Mouse (Mus musculus) liver, embryonic 13.5 days (tissue): ENCODE measurements around the gene Ccdc137. TPM values are rescaled to one million over a fixed set of nuclear protein-coding genes. Genes with fewer than 3 reads are reported as not detected.
A peak's percentile ranks its signal among the peaks of the same experiment; 100 is the strongest.

ENCODE experiments used
- ATAC-seq: fragments of 200-750 bp; cut with Nextera tagmentation; 2 replicates; pipeline ENCODE4 v1.8.0; 2017; ENCODE audit warnings: low read depth, mild to moderate bottlenecking, moderate number of reproducible peaks, moderate library complexity
- DNase-seq: peaks from one replicate; pipeline ENCODE4 v3.0.0; 2022
- H3K27ac ChIP-seq: fragments of 300-500 bp; sonication (generic); 2 replicates; pipeline ENCODE4 v1.5.1; 2015; ENCODE audit warnings: moderate library complexity, mild to moderate bottlenecking, inconsistent platforms
- H3K27me3 ChIP-seq: fragments of 300-500 bp; sonication (generic); 2 replicates; pipeline ENCODE4 v1.6.1; 2015; ENCODE audit warnings: mild to moderate bottlenecking, inconsistent platforms
- H3K36me3 ChIP-seq: fragments of 300-500 bp; sonication (generic); 2 replicates; pipeline ENCODE4 v1.6.1; 2015; ENCODE audit warnings: mild to moderate bottlenecking, inconsistent platforms
- H3K4me1 ChIP-seq: fragments of 300-500 bp; sonication (generic); replicated peaks from 2 replicates; pipeline ENCODE4 v1.6.1; 2015; ENCODE audit warnings: inconsistent platforms
- H3K4me2 ChIP-seq: fragments of 300-500 bp; sonication (generic); 2 replicates; pipeline ENCODE4 v1.6.1; 2015; ENCODE audit warnings: inconsistent platforms, mild to moderate bottlenecking, moderate library complexity
- H3K4me3 ChIP-seq: fragments of 300-500 bp; sonication (generic); replicated peaks from 2 replicates; pipeline ENCODE4 v1.5.1; 2015; ENCODE audit warnings: mild to moderate bottlenecking, inconsistent platforms
- H3K9ac ChIP-seq: fragments of 300-500 bp; sonication (generic); 2 replicates; pipeline ENCODE4 v1.6.1; 2015; ENCODE audit warnings: mild to moderate bottlenecking, inconsistent platforms
- H3K9me3 ChIP-seq: fragments of 300-500 bp; sonication (generic); replicated peaks from 2 replicates; pipeline ENCODE4 v1.6.1; 2016; ENCODE audit warnings: inconsistent platforms
- WGBS: fragments of 180-500 bp; shearing (Covaris S2); methylation state at CpG from one replicate; pipeline ENCODE4 v1.1.7; 2015; ENCODE audit not compliant: insufficient replicate concordance; 5-methylcytosine and 5-hydroxymethylcytosine counted together
- polyA plus RNA-seq: library from polyadenylated mRNA; unstranded; fragments of >200 nt; fragmentation: Nextera tagmentation; extraction: Ambion mirVana; gene quantifications from 2 replicates; pipeline ENCODE4 v1.2.1, GENCODE M21; 2015

Gene Ccdc137
- polyA plus RNA-seq, 1 experiment from 2014 or later: 20.2 TPM

DNA sequence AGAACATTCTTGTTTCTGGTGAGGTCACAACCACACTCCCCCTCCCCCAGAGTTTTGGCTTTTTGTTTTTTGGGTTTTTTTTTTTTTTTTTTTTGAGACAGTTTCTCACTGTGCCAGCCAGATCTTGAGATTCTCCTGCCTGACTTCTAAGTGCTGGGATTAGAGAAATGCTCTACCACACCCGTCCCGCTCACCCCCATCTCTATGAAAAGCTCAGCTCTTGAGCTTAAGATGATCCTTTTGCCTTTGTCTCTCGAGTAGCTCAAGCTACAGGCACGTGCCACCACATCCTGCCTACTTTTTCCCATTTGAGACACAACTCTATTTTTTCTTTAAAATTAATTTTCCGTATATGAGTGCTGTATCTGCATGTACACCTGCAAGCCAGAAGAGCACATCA is 6.5 kb downstream of the Ccdc137 start:
- ATAC-seq (no peak), DNase-seq (no peak)
- Histone ChIP-seq H3K27ac (peak overlapping the region; percentile 21; the same call in 1 of the 2 replicates), H3K27me3 (no peaks in the 10 kb centered on the region), H3K4me1 (peaks cover 45% of the 10 kb centered on the region), H3K4me2 (no peak overlapping the region), H3K9me3 (no peaks in the 10 kb centered on the region), H3K9ac (no peak overlapping the region), H3K4me3 (no peak overlapping the region), H3K36me3 (peaks cover 63% of the 10 kb centered on the region)
- WGBS: 73% methylated on average over 5 of the region's 5 CpGs

DNA sequence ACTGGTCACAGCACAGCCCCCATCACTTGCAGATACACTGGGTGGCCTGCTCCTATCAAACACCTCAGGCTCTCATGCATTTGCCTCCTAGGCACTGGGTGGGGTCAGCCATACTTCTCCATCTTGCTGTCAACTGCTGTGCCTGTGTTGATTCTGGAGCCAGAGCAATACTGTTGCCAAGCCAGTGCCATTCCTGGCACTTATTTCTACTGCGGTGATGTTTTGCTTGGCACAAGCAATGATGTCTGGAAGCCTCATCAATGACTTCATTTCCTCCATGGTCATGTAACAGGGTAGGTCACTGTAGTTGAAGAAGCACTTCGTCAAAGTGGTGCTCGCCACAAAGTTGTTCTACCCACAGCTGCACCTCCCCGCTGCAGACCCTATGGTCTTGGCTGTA is 7.6 kb downstream of the Ccdc137 start:
- peak overlapping the region; percentile 80; the same call in 1 of the 2 replicates for H3K4me3 ChIP-seq
- H3K9me3 ChIP-seq: no peaks in the 10 kb centered on the region
- ATAC-seq (no peak), DNase-seq (no peak)
- H3K9ac ChIP-seq: no peak overlapping the region
- WGBS: 83% methylated on average over 4 of the region's 4 CpGs
- peaks cover 37% of the 10 kb centered on the region for H3K4me1 ChIP-seq
- peak overlapping the region; percentile 90 for H3K4me2 ChIP-seq
- H3K27ac ChIP-seq: no peak overlapping the region
- no peaks in the 10 kb centered on the region for H3K27me3 ChIP-seq
- peaks cover 65% of the 10 kb centered on the region for H3K36me3 ChIP-seq

DNA sequence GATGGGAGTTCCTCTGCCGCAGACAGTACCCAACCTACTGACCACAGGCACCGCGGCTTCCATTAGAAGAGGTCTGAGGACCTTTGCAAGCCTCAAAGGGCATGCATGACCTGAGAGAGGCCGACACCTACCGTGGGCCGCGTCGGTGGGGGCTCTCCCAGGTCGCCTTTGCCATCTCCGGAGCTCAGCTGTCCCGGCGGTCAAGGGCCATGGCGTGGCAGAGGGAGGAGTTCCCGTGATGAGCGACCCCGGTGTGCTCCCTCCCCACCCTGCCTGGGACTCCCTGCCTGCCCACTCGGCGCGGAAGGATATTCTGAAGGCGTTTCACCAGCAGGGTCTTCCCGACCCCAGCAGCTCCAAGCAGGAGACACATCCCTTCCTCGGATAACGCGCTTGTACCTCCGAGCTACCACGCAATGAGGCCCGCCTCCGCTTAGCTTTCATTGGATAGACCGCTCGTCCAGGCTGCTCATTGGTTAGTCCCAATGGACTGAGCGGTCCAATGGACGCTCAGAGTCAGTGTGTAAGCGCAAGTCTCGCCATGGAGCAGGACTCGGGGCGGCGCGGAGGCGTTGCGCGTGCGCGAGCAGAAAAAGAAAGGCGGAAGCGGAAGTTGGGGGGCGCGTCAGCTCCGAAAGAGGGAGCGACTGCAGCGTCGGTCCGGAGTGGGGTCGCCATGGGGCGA is 9.3 kb downstream of the Ccdc137 start, which contains the start of gene Arl16:
Gene Arl16 (minus strand): TSS at position 557 of the 685 bp plus-strand sequence.
- Histone ChIP-seq H3K27ac (peak within 1 kb of the TSS; percentile 76), H3K27me3 (no peaks in the 10 kb centered on the region), H3K4me3 (peak within 1 kb of the TSS; percentile 80), H3K36me3 (peaks cover 65% of the 10 kb centered on the region), H3K4me1 (peaks cover 37% of the 10 kb centered on the region), H3K9ac (peak within 1 kb of the TSS; percentile 89), H3K9me3 (no peaks in the 10 kb centered on the region), H3K4me2 (peak within 1 kb of the TSS; percentile 90)
- DNase-seq (peak; percentile 97), ATAC-seq (peak; percentile 100)
- WGBS: under 1% methylated on average over 53 of the region's 54 CpGs

DNA sequence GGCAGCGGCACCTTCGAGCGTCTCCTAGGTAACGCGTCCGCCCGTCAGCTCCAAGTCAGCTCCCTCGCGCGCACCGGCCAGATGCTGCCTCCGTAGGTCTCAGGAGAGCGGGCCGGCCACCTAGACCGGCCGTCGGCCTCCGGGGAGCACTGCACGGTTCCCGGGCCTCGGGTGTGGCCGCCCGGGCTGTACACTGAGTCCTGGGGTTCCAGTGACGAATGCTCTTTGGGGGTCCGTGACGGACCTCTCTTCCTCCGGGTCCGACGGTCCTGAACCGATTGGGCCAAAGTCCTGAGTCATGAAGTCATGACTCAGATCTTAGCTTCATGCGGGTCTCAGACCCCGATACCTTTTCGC is 9.8 kb downstream of the Ccdc137 start:
- peak overlapping the region; percentile 76 for H3K27ac ChIP-seq
- peak overlapping the region; percentile 80 for H3K4me3 ChIP-seq
- H3K9ac ChIP-seq: peak overlapping the region; percentile 85
- 1% methylated on average over 33 of the region's 33 CpGs for WGBS
- DNase-seq (no peak), ATAC-seq (peak; percentile 69)
- H3K4me2 ChIP-seq: peak overlapping the region; percentile 90
- H3K27me3 ChIP-seq: no peaks in the 10 kb centered on the region
- H3K4me1 ChIP-seq: peaks cover 37% of the 10 kb centered on the region
- H3K9me3 ChIP-seq: no peaks in the 10 kb centered on the region
- peaks cover 65% of the 10 kb centered on the region for H3K36me3 ChIP-seq

DNA sequence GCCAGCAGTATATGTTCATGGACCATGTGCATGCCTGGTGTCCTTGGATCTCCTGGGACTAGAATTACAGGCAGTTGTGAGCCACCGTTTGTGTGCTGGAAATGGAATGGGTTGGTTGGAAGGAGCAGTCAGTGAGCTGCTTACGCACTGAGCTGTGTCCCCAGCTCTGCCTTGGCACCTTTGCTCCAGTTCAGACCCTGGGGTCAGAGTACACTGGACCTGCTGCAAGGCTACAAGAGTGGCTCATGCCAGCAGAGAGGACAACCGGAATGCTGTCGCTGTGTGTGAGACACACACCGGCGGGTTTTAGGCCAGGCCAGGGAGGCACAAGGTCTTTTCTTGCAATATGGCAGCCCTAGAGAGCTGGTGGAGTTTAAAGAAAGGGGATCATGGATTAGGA is 14.1 kb downstream of the Ccdc137 start:
- no peak overlapping the region for H3K4me2 ChIP-seq
- H3K4me1 ChIP-seq: peaks cover 20% of the 10 kb centered on the region
- 91% methylated on average over 6 of the region's 6 CpGs for WGBS
- no peaks in the 10 kb centered on the region for H3K9me3 ChIP-seq
- H3K27ac ChIP-seq: no peak overlapping the region
- peaks cover 78% of the 10 kb centered on the region for H3K36me3 ChIP-seq
- no peak overlapping the region for H3K4me3 ChIP-seq
- no peaks in the 10 kb centered on the region for H3K27me3 ChIP-seq
- ATAC-seq: no peak
- DNase-seq: no peak
- H3K9ac ChIP-seq: no peak overlapping the region

DNA sequence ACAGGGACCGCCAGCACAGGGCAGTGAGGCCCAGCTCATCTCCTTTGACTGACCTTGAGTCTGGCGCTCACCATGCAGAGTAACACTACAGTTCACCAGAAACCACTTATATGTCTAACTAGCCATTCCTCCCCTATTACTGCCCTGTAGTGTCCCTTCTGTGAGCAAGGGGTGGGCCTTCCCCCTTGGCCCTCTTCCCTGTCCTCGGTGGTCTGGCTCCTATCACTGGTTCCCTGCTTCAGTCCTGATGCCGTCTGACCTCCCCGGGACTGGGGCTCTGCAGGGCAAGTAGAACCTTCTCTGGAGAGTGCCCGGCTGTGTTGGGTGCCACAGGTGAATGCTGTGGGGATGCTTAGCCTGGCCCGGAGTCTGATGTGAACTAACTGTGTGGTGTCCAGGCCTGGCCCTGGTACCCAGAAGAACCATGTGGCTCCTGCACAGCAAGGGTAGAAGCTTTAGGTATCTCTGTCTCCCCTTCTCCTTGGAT is 25.6 kb downstream of the Ccdc137 start:
- Histone ChIP-seq H3K9me3 (no peaks in the 10 kb centered on the region), H3K36me3 (peaks cover 83% of the 10 kb centered on the region), H3K4me3 (peak overlapping the region; percentile 85), H3K27ac (peak overlapping the region; percentile 60), H3K9ac (peak overlapping the region; percentile 93), H3K27me3 (no peaks in the 10 kb centered on the region), H3K4me1 (peaks cover 46% of the 10 kb centered on the region), H3K4me2 (peak overlapping the region; percentile 92)
- no peak for DNase-seq
- WGBS: 82% methylated on average over 7 of the region's 7 CpGs
- ATAC-seq: no peak

DNA sequence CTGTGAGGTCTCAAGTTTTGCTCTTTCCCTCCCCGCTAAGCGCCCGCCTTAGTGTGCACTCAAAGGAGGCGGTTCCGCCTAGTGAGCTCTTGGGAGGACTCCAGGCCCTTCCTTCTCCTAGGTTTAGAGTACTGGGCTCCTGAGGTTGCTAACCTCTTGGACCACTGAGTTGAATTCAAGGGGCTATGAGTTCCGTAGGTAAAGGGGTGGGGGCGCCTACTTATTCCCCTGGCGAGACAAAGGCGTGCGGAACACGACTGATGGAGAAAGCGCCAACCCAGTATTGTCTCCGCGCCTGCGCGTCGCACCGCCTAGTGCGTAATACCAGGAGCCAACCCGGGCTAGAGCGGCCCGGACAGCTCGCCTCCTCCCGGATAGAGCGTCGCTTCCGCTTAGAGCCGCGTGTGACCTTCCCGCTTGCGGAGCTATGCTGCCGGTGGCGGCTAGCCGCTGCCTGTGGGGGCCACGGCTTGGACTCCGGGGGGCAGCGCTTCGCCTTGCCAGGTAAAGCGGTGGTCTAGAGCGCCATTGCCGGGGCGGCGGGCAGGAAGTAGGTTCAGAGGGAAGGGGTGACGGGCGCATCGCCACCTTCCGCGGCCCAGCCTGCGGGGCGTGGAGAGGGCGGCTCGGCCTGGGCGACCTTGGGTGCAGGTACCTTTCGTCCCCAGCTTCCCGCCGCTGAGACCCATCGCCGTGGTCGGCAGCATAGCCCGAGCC is 26.5 kb downstream of the Ccdc137 start, which contains the start of gene Mrpl12:
Gene Mrpl12 (plus strand): TSS at position 349 of the 717 bp plus-strand sequence.
- H3K9ac ChIP-seq: peak within 1 kb of the TSS; percentile 93
- WGBS: under 1% methylated on average over 60 of the region's 60 CpGs
- DNase-seq (peak; percentile 82), ATAC-seq (peak; percentile 89)
- H3K27ac ChIP-seq: peak within 1 kb of the TSS; percentile 80
- peak within 1 kb of the TSS; percentile 92 for H3K4me2 ChIP-seq
- H3K9me3 ChIP-seq: no peaks in the 10 kb centered on the region
- H3K27me3 ChIP-seq: no peaks in the 10 kb centered on the region
- peak within 1 kb of the TSS; percentile 85 for H3K4me3 ChIP-seq
- H3K36me3 ChIP-seq: peaks cover 81% of the 10 kb centered on the region
- H3K4me1 ChIP-seq: peaks cover 56% of the 10 kb centered on the region

DNA sequence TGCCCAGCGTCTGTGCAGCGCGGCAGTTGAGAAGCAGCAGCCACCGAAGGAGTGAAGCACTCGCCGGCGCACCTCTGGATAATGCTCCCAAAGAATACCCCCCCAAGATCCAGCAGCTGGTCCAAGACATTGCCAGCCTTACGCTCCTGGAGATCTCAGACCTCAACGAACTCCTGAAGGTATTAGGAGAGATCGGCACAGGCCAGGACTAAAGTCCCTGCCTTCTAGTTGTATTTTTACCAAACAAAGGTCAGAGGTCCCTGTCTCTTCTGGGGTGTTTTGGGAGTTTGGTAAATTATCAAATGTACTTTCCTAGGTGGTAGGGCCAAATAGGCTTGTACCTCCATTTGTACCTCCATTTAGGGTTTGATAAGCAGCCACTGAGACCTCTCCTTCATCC is 27.3 kb downstream of the Ccdc137 start:
- WGBS: 2% methylated on average over 10 of the region's 10 CpGs
- Histone ChIP-seq H3K9me3 (no peaks in the 10 kb centered on the region), H3K4me3 (peak overlapping the region; percentile 85), H3K27me3 (no peaks in the 10 kb centered on the region), H3K4me2 (peak overlapping the region; percentile 92), H3K27ac (peak overlapping the region; percentile 80), H3K36me3 (peaks cover 80% of the 10 kb centered on the region), H3K4me1 (peaks cover 64% of the 10 kb centered on the region), H3K9ac (peak overlapping the region; percentile 93)
- DNase-seq (no peak), ATAC-seq (no peak)

DNA sequence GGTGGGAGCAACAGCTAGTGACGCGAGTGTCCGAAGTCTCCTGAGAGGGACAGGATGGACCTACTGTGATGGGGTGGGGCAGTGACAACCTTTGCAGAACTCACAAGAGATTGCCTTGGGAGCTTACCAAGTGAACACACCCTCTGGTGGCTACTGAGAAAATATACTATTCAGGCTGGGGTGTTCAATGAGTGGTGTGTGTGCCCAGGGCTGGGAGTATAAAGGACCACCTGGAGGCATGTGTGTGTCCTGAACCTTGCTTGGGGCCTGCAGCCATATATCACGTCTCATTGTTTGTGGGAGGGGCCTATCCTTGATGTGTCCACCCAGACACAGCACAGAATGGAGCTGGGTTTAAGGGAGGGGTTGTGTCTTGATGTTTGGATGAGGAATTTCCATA is 30.6 kb downstream of the Ccdc137 start:
- Histone ChIP-seq H3K4me2 (no peak overlapping the region), H3K27me3 (no peaks in the 10 kb centered on the region), H3K27ac (peak overlapping the region; percentile 24; the same call in 1 of the 2 replicates), H3K4me3 (no peak overlapping the region), H3K36me3 (peaks cover 50% of the 10 kb centered on the region), H3K9me3 (no peaks in the 10 kb centered on the region), H3K4me1 (peaks cover 88% of the 10 kb centered on the region), H3K9ac (no peak overlapping the region)
- WGBS: 69% methylated on average over 4 of the region's 4 CpGs
- ATAC-seq: no peak
- DNase-seq: no peak

DNA sequence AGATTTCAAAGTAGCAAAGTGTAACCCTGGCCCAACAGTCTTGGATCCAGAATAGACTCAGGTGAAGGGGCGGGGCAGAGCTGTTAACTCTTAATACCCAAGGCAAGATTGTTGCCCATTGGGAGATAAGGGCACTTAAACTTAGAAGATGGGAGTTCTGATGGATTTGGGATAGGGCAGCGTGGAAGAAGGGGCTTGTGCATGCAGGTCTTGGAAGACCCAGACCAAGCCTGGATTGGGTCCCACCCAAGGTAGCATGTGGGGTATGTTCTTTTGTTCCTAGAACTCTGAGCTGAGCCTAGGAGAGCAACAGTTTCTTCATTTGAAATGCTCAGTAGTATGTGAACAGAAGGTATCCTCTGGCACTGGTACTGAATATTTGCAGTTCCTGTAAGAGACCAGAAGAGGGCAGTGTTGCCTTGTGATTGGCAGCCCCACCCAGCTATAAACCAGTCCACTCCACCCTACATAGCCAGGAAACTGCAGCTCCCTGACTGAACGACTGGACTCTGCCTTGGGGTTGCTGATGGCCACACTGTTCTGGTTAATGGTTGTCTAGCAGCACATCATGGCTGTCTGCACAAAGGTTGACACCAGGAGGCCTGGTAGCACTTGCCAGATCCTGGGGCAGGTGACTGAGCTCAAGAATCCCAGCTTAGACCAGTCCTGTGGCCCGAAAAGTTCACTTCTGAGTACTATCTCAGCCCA is 31.3 kb downstream of the Ccdc137 start:
- DNase-seq (peak; percentile 71), ATAC-seq (peak; percentile 41)
- Histone ChIP-seq H3K27ac (peak overlapping the region; percentile 94), H3K4me2 (no peak overlapping the region), H3K9ac (peak overlapping the region; percentile 47; the same call in 1 of the 2 replicates), H3K4me3 (no peak overlapping the region), H3K36me3 (peaks cover 55% of the 10 kb centered on the region), H3K4me1 (peaks cover 89% of the 10 kb centered on the region), H3K27me3 (no peaks in the 10 kb centered on the region), H3K9me3 (no peaks in the 10 kb centered on the region)
- WGBS: 56% methylated on average over 4 of the region's 4 CpGs
